Mouse (Mus musculus): ENCODE results near the gene Pdcl.

DNA sequence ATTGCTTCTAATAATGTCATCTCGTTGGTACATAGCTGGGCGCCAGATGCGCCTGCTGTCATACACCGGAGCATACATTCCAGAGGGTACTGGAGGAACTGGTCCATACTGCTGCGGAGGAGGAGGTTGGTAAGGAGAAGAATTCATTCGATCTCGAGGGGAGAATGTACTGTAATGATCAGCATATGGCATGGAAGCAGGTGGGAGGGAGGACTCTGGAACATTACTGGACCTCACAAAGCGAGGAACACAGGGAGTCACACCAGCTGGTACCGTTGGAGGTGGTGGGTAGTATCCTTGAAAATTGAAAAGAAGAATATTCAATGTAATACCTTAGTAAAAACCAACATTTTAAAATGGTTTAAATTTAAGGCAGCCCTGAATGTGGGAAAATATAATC lies 23.8 kb upstream of the Pdcl start:
- TF ChIP-seq POLR2A (IDR thresholded peaks at IDR 0.05; ENCODE audit: low read depth, low read length): no peak
- no peak for TF ChIP-seq CTCF (conservative IDR thresholded peaks at IDR 0.05; ENCODE audit: insufficient read depth, insufficient read length, low read depth, low read length)

Measured in kidney, adult 2 months (tissue).